Mouse (Mus musculus): ENCODE measurements around the gene Olfr539. TPM values are rescaled to one million over a fixed set of nuclear protein-coding genes. Genes with fewer than 3 reads are reported as not detected.
"Not testable (repeated sequence)": the region's sequence is repeated elsewhere in the genome, so short reads cannot be mapped to it uniquely, and the experiment has no call there.

Gene Olfr539
- total RNA-seq (2021), result under 1 TPM; 0.02 to 0.08 TPM

DNA sequence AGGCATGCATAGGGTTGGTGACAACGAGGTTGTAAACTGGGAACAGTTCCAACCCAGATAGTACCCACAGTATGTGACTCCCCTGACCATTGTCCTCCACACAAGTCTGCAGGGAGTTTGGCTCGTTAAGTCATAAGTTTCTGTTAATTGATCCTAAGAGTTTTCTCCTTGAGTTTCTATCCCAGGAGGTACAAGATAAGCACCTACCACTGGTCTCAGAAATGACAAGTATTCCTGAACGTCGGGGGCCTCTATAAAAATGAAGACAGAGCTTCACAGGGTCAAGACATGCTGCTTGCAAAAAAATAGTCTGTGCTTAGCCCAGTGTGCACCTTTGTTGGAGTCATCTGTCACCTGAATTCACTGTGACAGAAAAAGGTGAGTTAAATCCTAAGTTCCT is at the start of gene Olfr539:
Gene Olfr539 (plus strand): TSS at position 301 of the 400 bp plus-strand sequence.
- intact Hi-C loops (cut with DNase I), result no loop called here
- DNase-seq, result no peak

DNA sequence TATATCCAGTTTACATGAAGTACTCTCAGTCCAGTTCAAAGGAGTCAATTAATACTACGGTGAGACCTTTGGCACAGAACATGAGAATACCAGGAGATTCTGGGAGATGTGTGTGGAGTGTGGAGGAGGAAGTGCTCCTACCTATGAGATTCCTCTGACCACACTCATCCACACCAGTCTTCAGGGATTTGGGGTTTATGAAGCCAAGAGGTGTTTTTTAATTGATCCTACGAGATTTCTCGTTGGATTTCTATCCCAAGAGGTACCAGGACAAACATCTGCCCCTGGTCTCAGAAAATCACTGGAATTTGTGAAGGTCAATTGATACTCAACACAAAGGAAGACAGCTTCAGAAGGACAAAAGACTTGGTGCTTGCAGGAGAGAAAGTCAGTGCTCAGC is 31.1 kb upstream of the Olfr539 start, which contains the start of gene Olfr61:
Gene Olfr61 (plus strand): TSS at position 301 of the 400 bp plus-strand sequence.
- DNase-seq; intact Hi-C loops (cut with DNase I): not testable (repeated sequence)

DNA sequence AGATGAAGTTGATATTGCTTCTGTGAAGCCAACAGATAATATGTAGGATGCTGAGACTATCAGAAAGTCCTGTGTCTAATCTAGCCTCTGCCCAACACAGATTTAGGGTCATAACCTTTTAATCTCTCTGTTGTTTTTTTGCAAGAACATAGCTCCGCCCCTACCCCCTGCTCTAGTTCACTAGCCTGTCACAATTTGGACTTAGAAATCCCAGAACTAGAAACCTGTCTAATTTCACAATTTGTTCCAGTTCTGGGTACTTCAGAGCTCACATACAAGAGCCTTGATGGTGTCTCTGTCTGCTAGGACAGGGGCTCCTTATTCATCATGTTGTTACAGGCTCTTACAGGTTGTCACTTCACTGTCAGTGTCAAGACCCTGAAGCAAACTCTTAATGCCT is 29.2 kb upstream of the Olfr539 start:
- DNase-seq, result no peak
- intact Hi-C loops (cut with DNase I), result no loop called here

DNA sequence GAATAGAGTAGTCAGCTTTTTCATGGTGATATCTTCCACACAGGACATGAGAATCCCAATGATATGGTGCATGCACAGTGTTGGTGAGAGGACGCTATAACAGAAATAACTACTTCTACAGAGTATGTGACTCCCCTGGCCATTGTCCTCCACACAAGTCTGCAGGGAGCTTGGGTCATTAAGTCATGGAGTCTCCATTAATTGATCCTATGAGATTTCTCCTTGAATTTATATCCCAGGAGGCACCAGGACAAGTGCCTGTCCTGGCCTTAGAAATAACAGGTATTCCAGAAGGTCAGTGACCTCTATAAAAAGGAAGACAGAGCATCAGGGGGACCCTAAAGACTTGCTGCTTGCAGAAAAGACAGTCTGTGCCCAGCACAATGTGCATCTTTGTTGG is 13.6 kb upstream of the Olfr539 start, which contains the start of gene Olfr53:
Gene Olfr53 (plus strand): TSS at position 301 of the 400 bp plus-strand sequence.
- intact Hi-C loops (cut with DNase I), result no loop called here
- DNase-seq, result no peak

DNA sequence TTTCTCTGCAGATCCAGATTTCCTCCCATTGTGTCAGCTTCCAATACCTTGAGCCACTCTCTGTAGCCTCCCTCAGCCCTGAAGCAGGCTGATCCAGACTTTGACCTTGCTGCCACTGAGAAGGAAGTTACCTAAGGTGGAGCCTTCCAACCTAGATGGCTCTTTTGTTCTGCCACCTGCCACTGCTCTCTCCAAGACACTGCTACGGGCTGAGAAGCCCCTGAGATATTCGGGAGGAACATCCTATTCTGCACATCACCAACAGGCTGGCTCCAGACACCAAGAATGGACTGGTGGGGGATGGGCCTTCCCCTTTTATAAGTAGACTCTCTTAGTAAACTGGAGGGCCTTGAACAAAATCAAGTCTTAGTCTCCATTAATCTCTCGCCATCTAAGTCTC is 11.0 kb downstream of the Olfr539 start:
- DNase-seq; intact Hi-C loops (cut with DNase I): not testable (repeated sequence)

DNA sequence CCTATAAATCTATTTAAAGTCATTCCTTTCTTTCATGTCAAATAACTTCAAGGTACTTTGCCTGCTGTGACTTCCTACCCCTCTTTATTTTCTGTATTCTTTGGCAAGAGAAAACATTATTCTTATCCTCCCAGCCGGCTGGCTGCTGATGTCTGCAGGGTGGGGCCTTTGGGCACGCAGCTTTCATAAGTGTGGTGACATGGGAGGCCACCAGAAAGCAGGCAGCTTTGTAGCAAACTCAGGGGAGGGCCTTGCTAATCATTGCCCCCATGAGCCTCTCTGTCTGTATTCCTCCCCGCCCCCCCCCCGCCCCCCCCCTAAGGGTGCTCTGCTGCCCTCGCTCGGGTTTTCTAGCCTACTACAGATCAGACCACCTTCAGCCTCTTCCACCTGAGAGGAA is 16.1 kb downstream of the Olfr539 start:
- intact Hi-C loops (cut with DNase I), result no loop called here
- no peak for DNase-seq

DNA sequence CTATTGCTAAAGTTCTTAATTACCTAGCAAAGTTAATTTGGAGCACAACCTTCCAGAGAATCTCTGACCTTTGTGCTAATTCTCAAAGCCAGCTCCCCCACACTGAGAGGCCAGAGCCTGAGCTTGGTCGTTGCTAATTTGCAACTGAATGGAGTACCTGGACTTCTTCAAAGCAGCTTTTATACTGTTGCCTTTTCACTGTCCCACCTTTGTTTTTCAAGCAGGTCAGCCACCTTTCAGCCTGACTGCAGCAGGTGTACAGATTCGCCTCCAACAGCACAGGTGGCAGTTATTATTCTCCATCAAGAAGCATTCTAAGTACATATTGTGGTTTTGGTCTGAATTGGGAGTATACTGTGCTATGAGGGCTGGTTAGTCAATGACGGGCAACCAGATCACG is 19.9 kb downstream of the Olfr539 start:
- intact Hi-C loops (cut with DNase I), result not testable (repeated sequence)

DNA sequence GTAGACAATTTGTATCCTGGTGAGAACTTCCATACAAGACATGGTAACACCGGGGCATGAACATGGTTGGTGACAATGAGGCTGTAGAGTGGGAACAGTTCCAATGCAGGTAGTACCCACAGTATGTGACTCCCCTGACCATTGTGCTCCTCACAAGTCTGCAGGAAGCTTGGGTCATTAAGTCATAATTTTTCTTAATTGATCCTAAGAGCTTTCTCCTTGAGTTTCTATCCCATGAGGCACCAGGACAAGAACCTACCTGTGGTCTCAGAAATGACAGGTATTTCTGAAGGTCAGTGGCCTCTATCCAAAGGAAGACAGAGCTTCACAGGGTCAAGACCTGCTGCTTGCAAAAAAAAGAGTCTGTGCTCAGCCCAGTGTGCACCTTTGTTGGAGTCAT is 21.9 kb downstream of the Olfr539 start, which contains the start of gene Olfr45:
Gene Olfr45 (plus strand): TSS at position 301 of the 400 bp plus-strand sequence.
- DNase-seq, result no peak

More for the DNA sequence above, 19.9 kb downstream of the Olfr539 start:
- not testable (repeated sequence) for DNase-seq

DNA sequence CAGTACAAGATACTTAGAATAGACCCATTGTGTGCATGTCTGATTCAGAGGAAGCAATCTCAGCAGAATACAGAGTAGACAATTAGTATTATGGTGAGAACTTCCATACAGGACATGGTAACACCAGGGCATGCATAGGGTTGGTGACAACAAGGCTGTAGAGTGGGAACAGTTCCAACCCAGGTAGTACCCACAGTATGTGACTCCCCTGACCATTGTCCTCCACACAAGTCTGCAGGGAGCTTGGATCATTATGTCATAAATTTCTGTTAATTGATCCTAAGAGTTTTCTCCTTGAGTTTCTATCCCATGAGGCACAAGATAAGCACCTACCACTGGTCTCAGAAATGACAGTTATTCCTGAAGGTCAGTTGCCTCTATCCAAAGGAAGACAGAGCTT is 37.2 kb downstream of the Olfr539 start, which contains the start of gene Olfr541:
Gene Olfr541 (plus strand): TSS at position 301 of the 400 bp plus-strand sequence.
- intact Hi-C loops (cut with DNase I), result no loop called here
- DNase-seq, result no peak

More for the DNA sequence above, 21.9 kb downstream of the Olfr539 start, which contains the start of gene Olfr45:
- intact Hi-C loops (cut with DNase I), result no loop called here

DNA sequence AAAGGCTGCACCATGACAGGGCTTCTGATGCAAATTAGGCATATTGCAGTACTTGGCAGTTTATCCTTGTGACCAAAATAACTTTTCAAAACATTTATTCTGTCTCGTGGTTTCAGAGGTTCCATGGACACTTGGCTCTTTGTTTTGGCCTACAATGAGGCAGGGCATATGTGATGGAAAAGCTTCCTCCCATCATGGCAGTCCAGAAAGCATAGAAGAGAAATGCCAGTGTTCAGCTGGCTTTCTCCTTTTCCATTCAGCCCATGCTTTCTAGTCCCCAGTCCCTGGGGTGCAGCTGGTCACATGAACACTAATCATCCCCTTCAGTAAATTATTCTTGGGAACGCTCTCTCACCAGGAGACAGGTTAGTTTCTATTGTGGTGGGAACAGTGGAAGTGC is 46.6 kb downstream of the Olfr539 start:
- DNase-seq, result no peak
- intact Hi-C loops (cut with DNase I), result no loop called here

DNA sequence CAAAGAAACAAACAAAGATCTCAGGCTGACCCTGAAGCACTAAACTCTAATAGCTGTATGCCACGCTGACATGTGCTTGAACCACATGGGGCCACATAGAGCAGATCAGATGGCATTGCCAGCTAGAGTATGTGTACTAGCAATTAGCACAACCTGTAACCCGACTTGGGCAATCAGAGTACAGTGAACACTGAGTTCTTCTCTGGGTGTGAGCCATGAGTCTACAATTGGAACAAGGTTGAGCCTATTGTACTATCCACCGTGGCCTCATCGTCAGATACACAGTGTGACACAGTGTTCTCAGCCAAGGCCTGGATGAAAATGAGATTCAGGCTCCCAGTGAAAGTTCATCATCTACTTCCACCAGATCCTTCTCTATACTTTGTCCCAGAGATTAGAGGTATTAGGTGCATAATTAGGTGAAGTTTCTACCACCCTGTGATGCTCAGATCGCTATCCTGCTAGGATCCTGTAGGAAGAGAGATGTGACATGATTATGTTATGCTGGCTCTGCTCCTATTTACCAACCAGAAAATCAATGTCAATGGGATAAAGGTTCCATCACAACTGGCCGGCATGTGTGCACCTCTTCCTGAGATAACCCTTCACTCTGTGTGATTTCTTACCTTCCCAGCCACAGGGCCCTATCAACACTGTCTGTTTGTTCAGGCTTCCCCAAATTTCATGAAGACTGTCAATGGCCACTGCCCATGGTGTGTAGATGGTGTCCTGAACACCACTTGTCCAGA is 48.0 kb downstream of the Olfr539 start:
- intact Hi-C loops (cut with DNase I), result no loop called here

DNA sequence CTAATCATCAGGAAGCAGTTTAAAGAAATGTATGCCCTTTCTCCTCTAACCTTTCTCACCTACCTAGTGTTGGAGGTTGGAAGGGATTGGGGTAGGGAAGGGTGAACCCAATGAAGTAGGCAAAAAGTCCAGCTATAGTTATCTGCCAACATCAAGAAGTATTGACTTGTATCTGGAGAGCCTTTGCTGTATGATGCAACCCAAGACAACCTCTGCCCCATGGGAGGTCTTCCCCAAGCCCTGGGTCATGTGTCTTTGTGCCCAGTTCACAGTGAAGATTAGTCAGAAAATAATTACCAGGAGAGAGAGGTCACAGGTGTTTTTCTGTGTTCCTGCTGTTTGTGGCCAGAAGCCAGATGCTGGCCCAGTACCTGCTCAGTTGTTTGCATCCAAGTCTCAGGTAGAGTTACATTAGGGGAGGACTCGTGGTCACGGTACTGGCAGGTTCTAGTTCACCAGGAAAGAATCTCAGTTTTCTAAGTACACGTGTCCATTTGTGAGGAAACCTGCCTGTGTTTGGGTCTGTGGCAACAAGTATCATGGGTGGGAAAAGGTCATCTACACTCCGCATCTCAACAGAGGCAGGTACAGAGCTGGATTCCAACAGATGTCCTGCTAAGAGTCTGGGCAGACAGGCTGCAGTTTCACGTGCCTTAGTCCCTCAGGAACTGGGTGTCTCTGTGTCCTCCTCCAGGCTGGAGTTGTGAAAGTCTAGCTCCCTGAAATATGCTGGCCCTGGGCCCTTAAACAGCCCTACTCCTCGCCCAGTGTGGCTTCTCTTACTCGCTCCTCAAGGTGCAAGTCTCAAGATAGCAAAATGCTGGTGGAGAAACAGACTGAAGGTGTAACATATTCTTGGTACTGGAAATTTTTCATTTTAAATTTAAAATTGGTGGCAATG is 57.7 kb downstream of the Olfr539 start:
- intact Hi-C loops (cut with DNase I), result no loop called here
- DNase-seq, result no peak

More for the DNA sequence above, 48.0 kb downstream of the Olfr539 start:
- DNase-seq, result no peak

DNA sequence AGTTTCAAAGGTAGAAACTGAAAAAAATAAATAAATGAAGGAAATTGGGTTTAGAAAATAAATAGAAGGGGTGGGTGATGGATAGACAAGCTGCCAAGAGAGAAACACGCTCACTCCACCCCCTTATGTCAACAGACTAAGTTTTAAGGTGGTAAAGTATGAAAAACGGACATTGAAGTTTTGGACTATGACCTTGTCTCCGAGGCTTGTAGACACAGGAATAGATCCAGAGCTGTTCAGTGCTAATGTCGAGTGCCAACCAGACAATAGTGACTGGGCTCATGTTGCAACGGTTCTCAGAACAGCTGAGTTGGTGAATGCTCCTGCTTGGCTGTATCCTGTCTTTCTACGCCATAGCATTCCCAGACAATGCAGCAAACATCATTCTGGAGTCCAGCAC is 61.4 kb downstream of the Olfr539 start:
- intact Hi-C loops (cut with DNase I), result no loop called here

DNA sequence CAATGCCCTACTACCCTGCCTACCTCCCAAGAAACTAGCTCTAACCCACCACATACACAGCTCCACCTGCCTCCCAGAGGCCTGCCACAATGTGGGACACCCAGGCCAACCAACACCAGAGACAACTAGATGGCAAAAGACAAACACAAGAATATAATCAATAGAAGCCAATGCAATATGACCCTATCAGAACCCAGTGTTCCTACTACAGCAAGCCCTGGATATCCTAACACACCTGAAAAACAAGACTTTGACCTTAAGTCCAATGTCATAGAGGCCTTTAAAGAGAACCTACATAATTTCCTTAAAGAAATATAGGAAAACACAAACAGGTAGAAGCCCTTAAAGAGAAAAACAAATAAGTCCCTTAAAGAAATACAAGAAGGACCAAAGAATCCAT is 65.8 kb downstream of the Olfr539 start:
- no peak for DNase-seq
- intact Hi-C loops (cut with DNase I), result no loop called here

More for the DNA sequence above, 61.4 kb downstream of the Olfr539 start:
- DNase-seq, result no peak

Other genes starting within 250 kb of the Olfr539 start
- not detected for gene Olfr532, start 238.3 kb upstream of the Olfr539 start, total RNA-seq (2021)
- not detected for gene Olfr533, start 196.6 kb upstream of the Olfr539 start, total RNA-seq (2021)
- gene Olfr535, start 175.7 kb upstream of the Olfr539 start, total RNA-seq (2021), result not detected
- not detected for gene Olfr536, start 152.5 kb upstream of the Olfr539 start, total RNA-seq (2021)
- gene Olfr538, start 92.0 kb upstream of the Olfr539 start, total RNA-seq (2021), result not detected
- gene Olfr46, start 58.7 kb upstream of the Olfr539 start, total RNA-seq (2021), result under 1 TPM in 1 of 2 experiments, not detected in 1; 0.10 TPM
- not detected for gene Olfr61, start 31.0 kb upstream of the Olfr539 start, total RNA-seq (2021)
- not detected for gene Olfr53, start 13.5 kb upstream of the Olfr539 start, total RNA-seq (2021)
- gene Olfr45, start 22.0 kb downstream of the Olfr539 start, total RNA-seq (2021), result under 1 TPM; 0.06 to 0.08 TPM
- not detected for gene Olfr541, start 37.3 kb downstream of the Olfr539 start, total RNA-seq (2021)
- gene Cyp2e1, start 103.8 kb downstream of the Olfr539 start, total RNA-seq (2021), result not detected
- under 1 TPM in 1 of 2 experiments, not detected in 1; 0.24 TPM for gene Syce1, start 127.9 kb downstream of the Olfr539 start, total RNA-seq (2021)
- gene Zfp941, start 162.2 kb downstream of the Olfr539 start, total RNA-seq (2021), result 10 to 100 TPM; 10.9 to 15.0 TPM
- not detected for gene Urah, start 175.1 kb downstream of the Olfr539 start, total RNA-seq (2021)
- not detected for gene Scgb1c1, start 185.6 kb downstream of the Olfr539 start, total RNA-seq (2021)
- not detected for gene Odf3, start 187.9 kb downstream of the Olfr539 start, total RNA-seq (2021)
- gene Gm45785, start 196.4 kb downstream of the Olfr539 start, total RNA-seq (2021), result 1 to 10 TPM; 1.4 TPM
- gene Ric8a, start 197.0 kb downstream of the Olfr539 start, total RNA-seq (2021), result 100 to 1,000 TPM in 1 of 2 experiments, 10 to 100 TPM in 1; 93.4 to 112 TPM
- gene Bet1l, start 197.6 kb downstream of the Olfr539 start, total RNA-seq (2021), result 10 to 100 TPM; 23.0 to 25.2 TPM
- gene Psmd13, start 222.0 kb downstream of the Olfr539 start, total RNA-seq (2021), result 100 to 1,000 TPM; 155 to 165 TPM
- 10 to 100 TPM; 26.0 to 31.3 TPM for gene Sirt3, start 222.4 kb downstream of the Olfr539 start, total RNA-seq (2021)
- not detected for gene Cox8b, start 240.5 kb downstream of the Olfr539 start, total RNA-seq (2021)

All from left cerebral cortex, postnatal 4 days (tissue).